Mouse (Mus musculus): ENCODE data around the gene Tbk1.

GRCm38 (mm10) chr10:121576372-121576771 lies 10.2 kb downstream of the Tbk1 start:
- TF ChIP-seq POLR2A (IDR thresholded peaks at IDR 0.05; ENCODE audit: control insufficient read depth, low read depth, low read length): no peak
- no peak for TF ChIP-seq CTCF (IDR thresholded peaks at IDR 0.05; ENCODE audit: control insufficient read depth, insufficient read depth, insufficient replicate concordance, low read depth, low read length)
